Mouse (Mus musculus) kidney, adult 8-10 months (tissue): ENCODE data around the gene Ndufs6.
A peak's percentile ranks its signal among the peaks of the same experiment; 100 is the strongest.

Source experiments
- DNase-seq, 2 experiments: peaks; one replicate each; pipeline ENCODE4 v3.0.0; 2022

Ndufs6 gene

DNA sequence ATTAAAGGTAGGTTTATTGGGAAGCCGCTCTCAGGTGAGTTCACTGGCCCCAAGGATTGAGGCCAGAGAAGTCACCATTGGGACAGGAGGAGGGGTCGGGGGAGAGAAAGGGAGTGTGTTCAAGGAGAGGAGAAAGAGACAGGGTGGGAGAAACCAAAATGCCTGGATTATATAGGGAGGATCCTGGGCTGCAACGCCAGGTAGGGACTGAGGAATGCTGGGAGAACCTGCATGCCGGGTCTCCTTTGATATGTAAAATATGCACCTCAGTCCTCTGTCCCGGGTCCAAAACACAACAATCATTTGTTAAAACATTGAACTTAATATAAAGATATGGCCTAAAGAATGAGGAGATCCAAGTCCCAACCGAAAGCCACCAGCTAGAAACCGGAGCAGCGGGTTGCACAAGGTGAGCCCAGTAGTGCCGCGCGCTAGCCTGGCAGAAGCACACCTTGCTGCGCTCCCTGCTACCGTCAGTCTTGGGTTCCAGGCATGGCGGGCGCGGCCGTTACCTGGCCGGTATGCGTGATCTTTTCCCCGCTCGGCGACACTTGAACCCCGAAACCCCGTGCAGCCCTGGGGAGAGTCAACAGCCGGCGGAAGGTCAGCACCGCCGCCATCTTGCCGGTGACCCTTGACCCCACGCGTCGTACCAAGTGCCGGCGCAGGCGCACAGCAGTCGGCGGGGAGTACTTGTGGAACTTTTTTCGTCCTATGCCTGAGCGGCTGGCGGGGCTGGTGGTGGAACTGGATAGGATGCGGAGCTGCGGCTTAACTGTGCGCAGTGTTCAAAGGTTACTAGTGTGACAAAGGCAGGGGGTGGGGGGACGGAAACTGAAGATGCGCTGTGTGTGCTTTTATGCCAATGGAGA, at the start of gene Ndufs6, which contains the start of gene Mrpl36:
Gene Ndufs6, minus strand, starts transcription at position 716 of the 872 bp plus-strand sequence.
Gene Mrpl36, plus strand, starts transcription at position 687 of the 872 bp plus-strand sequence.
- DNase-seq: peak; percentile 94

DNA sequence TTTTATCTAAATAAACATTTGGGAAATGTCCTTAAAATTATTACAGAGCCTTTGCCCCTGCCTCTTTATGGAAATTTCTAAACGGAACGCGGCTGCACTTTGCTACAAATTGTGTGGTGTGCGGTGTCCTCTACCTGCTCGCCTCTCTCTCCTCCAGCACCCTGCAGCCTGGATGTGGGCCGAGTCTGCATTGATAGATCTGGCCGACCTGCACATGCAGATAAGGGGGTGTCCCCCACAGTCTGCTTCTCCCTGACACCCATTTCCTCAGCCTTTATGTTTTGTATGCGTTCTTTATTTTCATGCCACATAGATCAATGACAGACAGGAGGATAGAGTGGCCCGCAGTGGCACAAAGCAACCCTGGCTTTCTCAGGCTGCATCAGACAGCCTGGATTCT, 49.3 kb upstream of the Ndufs6 start:
- DNase-seq: no peak

DNA sequence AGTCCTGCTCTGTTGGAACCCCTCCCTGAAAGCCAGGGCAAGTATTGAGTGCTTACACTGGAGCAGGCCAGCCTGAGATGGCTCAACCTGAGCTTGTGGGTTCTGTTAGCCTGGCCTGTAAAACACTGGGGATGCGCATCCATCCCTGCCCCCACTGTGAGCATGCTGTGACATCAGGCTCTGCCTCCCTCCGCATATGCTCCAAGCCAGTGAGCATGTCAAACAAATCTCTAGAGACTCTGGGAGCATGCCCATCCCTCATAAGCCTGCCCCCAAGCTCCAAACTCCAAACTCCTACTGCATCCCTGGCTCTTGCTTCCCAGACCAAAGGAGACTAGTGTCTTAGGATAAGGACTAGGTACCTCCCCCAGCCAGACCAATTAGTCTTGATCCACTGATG, 46.3 kb upstream of the Ndufs6 start:
- DNase-seq: no peak

- no peak for DNase-seq
These were observed 45.0 kb upstream of the Ndufs6 start for GRCm38 (mm10) chr13:73373367-73373766.

DNA sequence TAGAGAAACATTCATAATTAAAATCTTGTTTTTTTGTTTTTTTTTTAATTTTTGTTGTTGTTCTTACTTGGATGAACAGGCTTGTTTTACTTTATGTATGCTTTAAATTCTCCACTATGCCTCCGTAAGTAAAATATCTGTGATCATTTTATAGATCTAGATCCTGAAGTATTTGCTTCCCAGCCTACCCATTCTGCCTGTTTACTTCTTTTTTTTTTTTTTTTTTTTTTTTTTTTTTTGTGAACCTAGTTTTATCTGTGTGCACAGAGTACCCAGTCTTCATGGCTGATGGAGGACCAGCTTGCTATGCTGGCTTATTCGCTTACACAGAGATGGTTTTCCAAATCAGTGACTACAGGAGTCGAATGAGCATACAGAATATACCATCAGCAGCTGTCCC, 28.8 kb upstream of the Ndufs6 start:
- DNase-seq: no peak

DNA sequence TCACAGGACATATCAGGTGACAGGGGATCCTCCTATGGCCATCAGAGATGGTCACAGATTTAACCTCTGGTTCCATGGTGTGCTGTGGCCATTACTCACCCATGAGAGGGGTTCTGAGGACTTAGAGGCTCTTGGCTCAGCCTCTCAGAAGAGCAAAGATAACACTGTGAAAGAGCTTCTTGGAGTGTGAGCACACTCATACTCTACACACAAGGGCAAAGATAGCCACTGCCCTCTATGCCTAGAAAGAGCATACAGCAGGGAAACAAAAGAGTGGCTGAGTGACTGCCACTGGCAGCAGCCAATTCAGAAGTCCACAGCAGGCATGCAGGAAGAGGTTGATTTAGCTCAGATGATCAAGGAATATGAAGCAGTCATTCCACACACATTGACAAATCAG, 24.1 kb upstream of the Ndufs6 start:
- DNase-seq: no peak

DNA sequence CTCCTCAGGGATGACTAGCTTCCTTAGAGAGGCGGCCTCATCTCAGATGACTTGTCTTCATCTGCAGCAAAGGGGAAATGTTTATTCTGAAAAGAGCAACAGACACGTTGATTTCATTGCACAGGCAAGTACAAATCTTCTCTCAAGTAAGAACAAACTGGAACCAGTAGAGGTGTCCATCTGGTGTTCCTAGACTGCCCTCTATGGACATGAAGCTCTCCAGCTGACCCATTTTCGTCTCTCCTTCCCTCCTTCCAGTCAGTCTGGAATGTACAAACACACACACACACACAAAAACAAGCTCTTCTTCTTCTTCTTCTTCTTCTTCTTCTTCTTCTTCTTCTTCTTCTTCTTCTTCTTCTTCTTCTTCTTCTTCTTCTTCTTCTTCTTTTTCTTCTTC, 23.6 kb upstream of the Ndufs6 start:
- no peak for DNase-seq

- no peak for DNase-seq
These were observed 22.4 kb upstream of the Ndufs6 start for GRCm38 (mm10) chr13:73350741-73351140.

DNA sequence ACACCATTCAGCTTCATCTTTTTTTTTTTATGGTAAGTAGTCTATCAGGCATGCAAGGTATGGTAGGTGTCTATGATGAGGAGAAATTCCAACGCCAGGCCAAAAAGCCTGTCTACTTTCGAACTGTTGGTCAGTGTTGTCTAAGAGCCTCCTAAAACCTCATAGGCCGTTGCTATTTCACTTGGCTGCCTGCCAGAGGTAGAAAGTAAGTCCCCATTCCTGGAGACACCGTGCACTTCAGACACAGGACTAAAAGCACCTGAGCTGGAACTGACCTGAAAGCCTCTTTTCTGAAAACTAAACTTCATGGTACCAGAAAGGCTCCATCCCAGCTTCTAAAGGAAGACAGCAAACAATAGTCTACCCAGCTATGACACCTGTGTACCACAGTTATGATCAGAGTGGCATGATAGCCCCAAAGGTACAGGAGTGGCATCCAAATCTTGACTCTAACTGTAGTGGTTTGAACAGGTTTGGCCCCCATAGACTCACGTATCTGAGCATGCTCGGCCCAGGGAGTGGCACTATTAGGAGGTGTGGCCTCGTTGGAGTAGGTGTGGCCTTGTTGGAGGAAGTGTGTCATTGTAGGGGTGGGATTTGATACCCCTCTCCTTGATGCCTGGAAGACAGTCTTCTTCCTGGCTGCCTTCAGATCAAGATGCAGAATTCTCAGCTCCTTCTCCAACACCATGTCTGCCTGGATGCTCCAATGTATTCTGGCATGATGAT, 19.7 kb upstream of the Ndufs6 start:
- DNase-seq: no peak

- no peak for DNase-seq
These were observed 18.8 kb upstream of the Ndufs6 start for GRCm38 (mm10) chr13:73347171-73347570.

- no peak for DNase-seq
These were observed 18.4 kb upstream of the Ndufs6 start for GRCm38 (mm10) chr13:73346743-73347142.

DNA sequence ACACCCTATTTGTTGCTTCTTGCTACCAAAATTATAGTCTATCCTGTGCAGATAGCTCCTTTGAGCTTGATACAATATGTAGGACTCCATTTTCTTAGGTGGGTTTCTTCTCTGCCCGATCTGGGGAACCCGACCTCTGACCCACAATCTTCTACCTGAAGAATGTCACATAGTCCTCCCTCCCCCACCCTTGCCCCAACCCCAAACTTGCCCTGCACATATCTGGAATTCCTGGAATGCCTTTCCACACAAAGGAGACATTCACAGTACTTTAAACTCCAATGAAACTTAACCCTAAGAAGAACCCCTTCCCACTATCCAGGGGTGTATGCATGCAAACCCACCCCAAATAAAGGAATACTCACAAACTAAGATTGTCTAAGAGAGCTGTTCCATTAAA, 17.8 kb upstream of the Ndufs6 start:
- DNase-seq: no peak

DNA sequence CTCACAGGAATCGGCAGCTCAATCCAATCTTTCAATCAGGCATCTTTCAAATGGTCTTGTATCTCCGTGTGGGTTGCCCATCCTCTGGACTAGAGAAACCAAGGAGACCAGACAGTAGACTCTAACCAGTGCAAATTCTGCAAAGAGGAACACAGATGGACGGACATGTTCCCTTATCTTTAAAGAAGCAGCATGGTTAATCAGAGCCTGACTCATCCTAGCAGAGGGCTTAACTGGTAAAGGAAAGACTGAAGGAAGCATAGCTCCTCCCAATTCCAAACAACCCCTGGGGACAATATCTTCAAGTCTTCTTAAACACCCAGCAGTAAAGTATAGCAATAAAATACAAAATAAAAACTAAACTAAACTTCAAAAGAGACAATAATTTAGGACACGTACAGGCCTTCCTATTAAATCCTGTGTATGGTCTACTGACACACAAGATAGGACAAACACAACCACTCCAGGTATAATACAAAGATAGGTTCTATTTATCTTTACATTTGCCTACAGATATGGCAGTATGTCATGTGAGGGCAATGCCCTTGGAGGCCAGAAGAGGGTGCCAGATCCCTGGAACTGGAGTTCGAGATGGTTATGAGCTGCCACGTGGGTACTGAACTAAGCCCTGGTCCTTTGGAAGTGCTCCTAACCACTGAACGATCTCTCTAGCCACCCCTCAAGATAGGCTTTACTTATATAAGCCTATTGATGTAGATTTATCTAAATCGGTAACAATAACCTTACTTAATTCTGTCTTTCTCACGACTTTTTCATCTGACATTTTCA, 17.0 kb upstream of the Ndufs6 start:
- peak in 1 of 2 experiments; percentile 17 for DNase-seq

DNA sequence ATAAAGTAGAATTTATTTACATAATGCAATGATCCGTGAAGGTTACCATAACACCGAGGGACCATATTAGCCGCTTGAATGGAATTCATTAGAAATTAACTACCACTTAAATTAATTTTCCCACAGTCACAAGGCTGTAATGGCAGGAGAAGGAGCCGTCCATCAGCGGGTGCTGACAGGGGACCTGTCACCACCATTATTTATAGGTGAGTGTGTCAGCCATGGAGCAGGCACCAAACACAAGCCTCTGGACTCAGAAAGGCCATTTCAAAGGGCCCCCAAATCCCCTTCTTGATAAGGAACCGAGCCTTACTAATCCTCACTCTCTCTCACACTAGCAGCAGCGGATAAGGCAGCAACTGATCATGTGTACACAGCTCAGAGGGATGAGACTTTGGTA, 8.4 kb upstream of the Ndufs6 start:
- DNase-seq: no peak

- DNase-seq: no peak
These were observed 3.4 kb upstream of the Ndufs6 start for GRCm38 (mm10) chr13:73331736-73332135.

DNA sequence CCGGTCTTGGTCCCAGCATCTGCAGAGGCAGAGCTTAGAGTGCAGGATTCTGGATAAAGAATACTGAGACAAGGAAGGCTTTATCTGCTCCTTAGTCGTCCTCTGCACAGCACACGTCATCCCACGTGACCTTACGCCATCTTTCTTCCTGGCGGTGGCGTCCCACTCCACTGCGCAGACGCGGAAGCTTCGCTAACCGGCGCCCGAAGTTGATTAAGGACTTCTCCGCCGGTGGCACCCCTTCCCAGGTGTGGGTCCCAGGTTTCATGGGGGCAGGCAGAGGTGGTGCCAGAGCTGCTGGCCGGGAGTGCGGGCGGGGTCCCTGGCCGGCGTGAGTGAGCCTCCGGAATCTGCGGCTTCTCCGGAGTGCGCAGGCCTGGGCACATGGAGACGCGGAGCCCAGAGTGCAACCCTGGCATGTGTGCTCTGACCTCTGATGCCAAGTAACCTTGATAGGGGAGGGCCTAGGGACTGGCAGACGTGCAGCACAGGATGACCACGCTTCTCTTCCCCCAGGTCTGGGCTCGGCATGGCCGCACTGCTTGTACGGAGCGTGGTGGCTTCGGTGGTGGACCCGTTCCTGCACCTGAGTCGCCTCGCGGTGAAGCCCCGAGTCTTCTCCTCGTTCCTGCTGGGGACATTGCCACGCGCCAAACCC, 2.6 kb upstream of the Ndufs6 start:
- DNase-seq: peak; percentile 84 to 93

DNA sequence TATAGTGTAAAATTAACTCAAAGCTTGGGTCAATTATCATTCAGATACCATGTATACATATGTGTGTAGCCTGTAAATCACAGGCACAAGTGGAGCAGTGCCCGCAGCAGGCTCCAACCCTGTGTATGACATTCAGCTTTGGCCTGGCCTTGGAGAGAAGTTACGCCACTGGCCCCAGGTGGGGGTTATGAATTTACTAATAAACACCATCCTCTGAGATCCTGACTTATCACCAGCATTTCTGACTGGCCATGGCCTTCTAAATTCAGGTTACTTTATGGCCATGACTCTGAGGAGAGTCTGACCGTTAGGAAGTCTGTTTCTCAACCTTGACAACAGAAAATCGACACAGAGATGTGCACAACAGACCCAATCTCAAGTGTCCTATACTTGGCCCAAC, 4.9 kb downstream of the Ndufs6 start:
- DNase-seq: no peak

DNA sequence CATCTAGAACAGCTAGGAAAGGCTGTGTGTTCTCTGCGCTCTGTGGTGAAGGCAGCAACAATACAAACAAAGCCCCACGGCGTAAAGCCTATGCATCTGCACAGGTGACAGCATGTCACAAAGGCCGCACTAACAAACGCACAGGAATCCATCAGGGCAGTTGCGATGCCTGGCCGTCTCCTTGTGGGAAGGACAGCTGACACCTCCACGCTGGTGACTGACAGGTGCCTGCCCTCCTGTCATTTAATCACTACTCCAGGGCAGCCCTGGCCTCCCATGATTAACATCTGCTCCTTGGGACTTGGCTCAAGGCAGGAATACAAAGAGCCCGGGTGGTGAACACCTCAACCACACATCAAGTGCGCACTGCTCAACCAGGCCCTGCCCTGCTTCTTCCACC, 5.7 kb downstream of the Ndufs6 start:
- no peak for DNase-seq

- DNase-seq: no peak
These were observed 8.3 kb downstream of the Ndufs6 start for GRCm38 (mm10) chr13:73320048-73320447.

DNA sequence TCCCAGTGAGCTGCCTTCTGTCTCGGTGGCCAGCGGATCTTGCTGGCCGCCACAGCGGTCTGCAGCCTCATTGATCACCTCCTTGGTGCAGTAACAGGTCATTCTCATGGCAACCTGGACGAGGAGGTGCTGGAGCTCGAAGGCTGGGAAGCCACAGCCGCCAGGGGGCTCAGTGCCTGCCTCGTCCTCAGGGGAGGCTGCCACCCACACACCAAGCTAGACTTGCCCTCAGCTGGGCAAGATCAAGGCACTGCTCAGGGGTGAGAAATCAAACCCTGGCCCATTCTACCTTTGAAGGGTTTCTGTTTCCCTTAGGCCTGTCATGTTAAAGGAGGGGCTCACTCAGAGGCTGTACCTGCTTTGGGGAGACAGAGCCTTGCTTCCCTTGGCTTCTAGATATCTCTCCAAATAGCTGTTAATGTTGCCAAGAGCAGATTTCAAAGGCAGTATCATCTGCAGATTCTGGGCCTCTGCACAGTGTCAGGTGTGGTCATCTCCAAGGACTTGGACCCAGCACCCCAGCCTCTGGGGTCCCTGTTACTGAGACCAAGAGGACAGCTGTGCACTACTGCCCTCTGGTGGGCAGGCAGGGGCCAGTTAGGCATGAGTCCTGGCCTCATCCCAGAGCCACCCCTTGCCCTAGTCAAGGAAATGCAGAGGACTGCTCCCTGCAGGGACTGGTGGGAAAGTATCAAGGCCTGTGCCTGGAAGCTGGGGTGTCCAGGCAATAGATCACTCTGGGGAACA, 18.0 kb downstream of the Ndufs6 start:
- DNase-seq: peak in 1 of 2 experiments; percentile 61

DNA sequence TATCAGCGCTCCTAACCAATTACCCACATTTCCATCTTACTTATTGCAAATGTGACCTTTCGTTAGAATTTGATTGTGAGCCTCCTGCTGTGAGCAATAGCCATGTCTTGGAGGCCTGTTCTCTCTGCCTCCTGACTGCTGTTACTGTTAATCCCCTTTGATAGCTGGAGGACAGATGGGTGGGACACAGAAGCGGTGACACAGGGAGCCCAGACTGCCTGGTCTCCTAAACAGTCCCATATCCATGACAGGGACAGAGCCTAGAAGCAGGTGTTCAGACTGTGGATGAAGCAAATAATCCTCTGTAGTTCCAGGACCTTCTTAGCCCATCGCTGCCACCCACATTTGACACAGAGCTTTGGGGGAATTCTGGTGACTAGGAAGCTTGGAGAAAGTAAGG, 21.9 kb downstream of the Ndufs6 start:
- no peak for DNase-seq

- no peak for DNase-seq
These were observed 22.3 kb downstream of the Ndufs6 start for GRCm38 (mm10) chr13:73306085-73306410.
